33 mouse cellular contexts compared by ENCODE assay signal in the genomic region with DNA sequence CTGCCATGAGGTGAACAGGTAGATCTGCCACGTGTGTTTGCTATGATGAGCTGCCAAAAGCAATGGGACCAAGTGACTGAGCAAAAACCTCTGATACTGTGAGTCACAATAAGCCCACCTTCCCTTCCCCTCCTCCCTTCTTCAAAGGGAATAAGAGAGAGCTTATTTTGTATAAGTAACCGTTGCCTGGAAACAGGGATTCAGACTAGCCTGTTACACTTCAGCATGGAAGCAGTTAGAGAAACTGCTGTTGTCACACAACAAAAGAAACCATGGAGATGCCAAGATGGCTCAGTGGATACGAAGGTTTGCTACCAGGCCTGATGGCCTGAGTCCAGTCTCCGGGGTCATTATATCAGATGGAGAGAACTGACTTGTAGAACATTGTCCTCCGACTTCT. TPM values are rescaled to one million over a fixed set of nuclear protein-coding genes. Genes with fewer than 3 reads are reported as not detected.
DNase-seq lines count a peak whose midpoint lies in the region; ATAC-seq and TF ChIP-seq lines count a peak whose summit lies in the region.
"Had no signal": no experiment of that assay in that cellular context is flagged by ENCODE, and none has a peak within 500 bp of the region (broad histone marks: within the 10 kb centered on the region; RNA-seq: fewer than 3 reads in every experiment).

No protein-coding gene starts in this region.

- H3K36me3 ChIP-seq in hindbrain, postnatal 0 days (ENCODE audit: insufficient read depth, low read length): no peaks in the 10 kb centered on the region
- no peaks in the 10 kb centered on the region for H3K36me3 ChIP-seq in hindbrain, embryonic 11.5 days (ENCODE audit: control insufficient read depth, insufficient read depth, low read length)
- H3K36me3 ChIP-seq in midbrain, postnatal 0 days (ENCODE audit: insufficient read depth, low read length): no peaks in the 10 kb centered on the region
- H3K36me3 ChIP-seq in midbrain, embryonic 16.5 days (ENCODE audit: control insufficient read depth, insufficient read depth, low read length): no peaks in the 10 kb centered on the region
- H3K36me3 ChIP-seq in intestine, embryonic 15.5 days: no peaks in the 10 kb centered on the region
- H3K36me3 ChIP-seq: hindbrain, embryonic 13.5 days had no signal

- H3K4me3 ChIP-seq in hindbrain, postnatal 0 days (ENCODE audit: low read length): no peak overlapping the region
- no peak overlapping the region for H3K4me3 ChIP-seq in hindbrain, embryonic 11.5 days (ENCODE audit: low read depth, low read length)
- H3K4me3 ChIP-seq in midbrain, postnatal 0 days (ENCODE audit: low read depth, low read length): no peak overlapping the region
- no peak overlapping the region for H3K4me3 ChIP-seq in midbrain, embryonic 16.5 days (ENCODE audit: low read depth, low read length)
- no peak overlapping the region for H3K4me3 ChIP-seq in intestine, embryonic 15.5 days (replicated peaks)
- H3K4me3 ChIP-seq: gastrocnemius, adult 2 months; hindbrain, embryonic 13.5 days had no signal

- WGBS in hindbrain, postnatal 0 days: 33% methylated on average over 5 of the region's 5 CpGs
- 73% methylated on average over 5 of the region's 5 CpGs for WGBS in hindbrain, embryonic 11.5 days
- 45% methylated on average over 5 of the region's 5 CpGs for WGBS in midbrain, postnatal 0 days
- WGBS in midbrain, embryonic 16.5 days: 50% methylated on average over 5 of the region's 5 CpGs
- WGBS in intestine, embryonic 15.5 days: 84% methylated on average over 5 of the region's 5 CpGs

- no peak overlapping the region for H3K4me2 ChIP-seq in hindbrain, postnatal 0 days (ENCODE audit: low read depth, low read length)
- H3K4me2 ChIP-seq in hindbrain, embryonic 11.5 days (replicated peaks; ENCODE audit: low read depth, low read length): no peak overlapping the region
- H3K4me2 ChIP-seq in midbrain, postnatal 0 days (ENCODE audit: low read depth, low read length, poor library complexity, severe bottlenecking): no peak overlapping the region
- H3K4me2 ChIP-seq in midbrain, embryonic 16.5 days (ENCODE audit: low read length): no peak overlapping the region
- no peak overlapping the region for H3K4me2 ChIP-seq in intestine, embryonic 15.5 days (replicated peaks)
- H3K4me2 ChIP-seq: heart, embryonic 11.5 days; hindbrain, embryonic 13.5 days had no signal

- no peak overlapping the region for H3K27ac ChIP-seq in hindbrain, postnatal 0 days
- no peak overlapping the region for H3K27ac ChIP-seq in hindbrain, embryonic 11.5 days (ENCODE audit: low read depth, low read length)
- H3K27ac ChIP-seq in midbrain, postnatal 0 days (ENCODE audit: low read depth, low read length): no peak overlapping the region
- no peak overlapping the region for H3K27ac ChIP-seq in midbrain, embryonic 16.5 days (ENCODE audit: low read length)
- H3K27ac ChIP-seq in intestine, embryonic 15.5 days: no peak overlapping the region
- H3K27ac ChIP-seq: gastrocnemius, adult 2 months; hindbrain, embryonic 13.5 days had no signal

- H3K9ac ChIP-seq in hindbrain, postnatal 0 days (replicated peaks; ENCODE audit: low read length): no peak overlapping the region
- no peak overlapping the region for H3K9ac ChIP-seq in hindbrain, embryonic 11.5 days (ENCODE audit: low read depth, low read length)
- H3K9ac ChIP-seq in midbrain, postnatal 0 days (replicated peaks; ENCODE audit: low read length, poor library complexity, severe bottlenecking): no peak overlapping the region
- no peak overlapping the region for H3K9ac ChIP-seq in midbrain, embryonic 16.5 days (ENCODE audit: low read depth, low read length)
- H3K9ac ChIP-seq in intestine, embryonic 15.5 days: no peak overlapping the region
- H3K9ac ChIP-seq: hindbrain, embryonic 13.5 days had no signal

- no peak for TF ChIP-seq CTCF in hindbrain, postnatal 0 days (IDR thresholded peaks at IDR 0.05; ENCODE audit: low read depth)
- no peak for TF ChIP-seq CTCF in midbrain, postnatal 0 days (IDR thresholded peaks at IDR 0.05)
- no peak for TF ChIP-seq CTCF in brain, embryonic 14.5 days (IDR thresholded peaks at IDR 0.05; ENCODE audit: borderline replicate concordance, extremely low read depth, insufficient read depth, insufficient read length)

- DNase-seq in hindbrain, postnatal 0 days (ENCODE audit: low spot score): peak; percentile 34
- no peak for DNase-seq in hindbrain, embryonic 11.5 days (ENCODE audit: low spot score)
- peak; percentile 56 for DNase-seq in midbrain, postnatal 0 days (ENCODE audit: low spot score)
- peak; percentile 49 for DNase-seq in brain, embryonic 14.5 days (ENCODE audit: low read depth)
- DNase-seq: adrenal gland, adult 2 months; adrenal gland, postnatal 14 days; cerebellum, adult 18-20 months; cerebellum, adult 9-10 months; cerebellum, postnatal 14 days; gastrocnemius, adult 2 months; gastrocnemius, postnatal 14 days; heart, adult 11 months had no signal

- H3K9me3 ChIP-seq in hindbrain, postnatal 0 days (ENCODE audit: low read length): no peaks in the 10 kb centered on the region
- H3K9me3 ChIP-seq in hindbrain, embryonic 11.5 days (ENCODE audit: control insufficient read depth, low read length): no peaks in the 10 kb centered on the region
- H3K9me3 ChIP-seq in midbrain, postnatal 0 days (ENCODE audit: low read length): no peaks in the 10 kb centered on the region
- no peaks in the 10 kb centered on the region for H3K9me3 ChIP-seq in midbrain, embryonic 16.5 days (replicated peaks; ENCODE audit: control insufficient read depth, low read length, poor library complexity, severe bottlenecking)
- H3K9me3 ChIP-seq in intestine, embryonic 15.5 days: no peaks in the 10 kb centered on the region
- H3K9me3 ChIP-seq: hindbrain, embryonic 13.5 days had no signal

- no peak for ATAC-seq in hindbrain, postnatal 0 days
- no peak for ATAC-seq in hindbrain, embryonic 11.5 days (ENCODE audit: low FRiP score)
- no peak for ATAC-seq in midbrain, postnatal 0 days (ENCODE audit: low FRiP score)
- ATAC-seq in midbrain, embryonic 16.5 days: no peak
- ATAC-seq in intestine, embryonic 15.5 days: no peak
- ATAC-seq: CD4-positive, CD25-positive, alpha-beta regulatory T cell, adult 4 months; forebrain, embryonic 16.5 days; hindbrain, embryonic 16.5 days; inflammation-experienced regulatory T-cells, adult 6 months had no signal

- no peaks in the 10 kb centered on the region for H3K27me3 ChIP-seq in hindbrain, postnatal 0 days (ENCODE audit: insufficient read depth, low read length)
- H3K27me3 ChIP-seq in hindbrain, embryonic 11.5 days (ENCODE audit: control insufficient read depth, insufficient read depth, low read length): no peaks in the 10 kb centered on the region
- H3K27me3 ChIP-seq in midbrain, postnatal 0 days (ENCODE audit: insufficient read depth, low read length): no peaks in the 10 kb centered on the region
- H3K27me3 ChIP-seq in midbrain, embryonic 16.5 days (ENCODE audit: control insufficient read depth, insufficient read depth, low read depth, low read length): no peaks in the 10 kb centered on the region
- H3K27me3 ChIP-seq in intestine, embryonic 15.5 days (replicated peaks): no peaks in the 10 kb centered on the region
- H3K27me3 ChIP-seq: hindbrain, embryonic 13.5 days had no signal

- no peak for TF ChIP-seq POLR2A in brain, embryonic 14.5 days (IDR thresholded peaks at IDR 0.05; ENCODE audit: borderline replicate concordance, extremely low read depth, insufficient read depth, insufficient read length, poor library complexity, severe bottlenecking)

- H3K4me1 ChIP-seq in hindbrain, postnatal 0 days (ENCODE audit: insufficient read depth, low read length): no peaks in the 10 kb centered on the region
- H3K4me1 ChIP-seq in hindbrain, embryonic 11.5 days (replicated peaks; ENCODE audit: control insufficient read depth, insufficient read depth, low read length): no peaks in the 10 kb centered on the region
- no peaks in the 10 kb centered on the region for H3K4me1 ChIP-seq in midbrain, postnatal 0 days (ENCODE audit: insufficient read depth, low read length)
- H3K4me1 ChIP-seq in midbrain, embryonic 16.5 days (ENCODE audit: control insufficient read depth, insufficient read depth, low read length): no peaks in the 10 kb centered on the region
- no peaks in the 10 kb centered on the region for H3K4me1 ChIP-seq in intestine, embryonic 15.5 days (replicated peaks)
- H3K4me1 ChIP-seq: hindbrain, embryonic 13.5 days had no signal

RNA-seq across cellular contexts. Expression of a gene that starts 15.3 kb away (rescaled TPM):
- 0.10 TPM in 1 of 2 replicates, not detected in the other for total RNA-seq in hindbrain, postnatal 0 days (2014; rRNA removed)
- 0.88 and 0.98 TPM in 2 replicates for polyA plus RNA-seq in hindbrain, postnatal 0 days (2015; fragmentation: Nextera tagmentation; extraction: Ambion mirVana)
- 0.26 and 0.39 TPM in 2 replicates for polyA plus RNA-seq in hindbrain, embryonic 11.5 days (2014; fragmentation: Nextera tagmentation; extraction: Ambion mirVana)
- 0.61 and 0.77 TPM in 2 replicates for total RNA-seq in midbrain, postnatal 0 days (2014; rRNA removed)
- polyA plus RNA-seq in midbrain, postnatal 0 days (2015; fragmentation: Nextera tagmentation; extraction: Ambion mirVana): 1.2 and 1.3 TPM in 2 replicates
- 0.76 and 1.4 TPM in 2 replicates for polyA plus RNA-seq in midbrain, embryonic 16.5 days (2015; fragmentation: Nextera tagmentation; extraction: Ambion mirVana)
- 0.20 and 0.38 TPM in 2 replicates for polyA plus RNA-seq in brain, embryonic 14.5 days (2012; rRNA removed)
- polyA plus RNA-seq in intestine, embryonic 15.5 days (2015; fragmentation: Nextera tagmentation; extraction: Ambion mirVana): not detected in 2 replicates
- total RNA-seq: adrenal gland, adult 2 months; adrenal gland, postnatal 14 days; adrenal gland, postnatal 4 days; gastrocnemius, adult 2 months; gastrocnemius, postnatal 14 days; gastrocnemius, postnatal 4 days; heart, adult 8-10 months; heart, postnatal 25 days; hematopoietic stem cell, adult 5-6 weeks; MEL had no signal
- polyA plus RNA-seq: adrenal gland, adult 2 months; C2C12; CD4-positive, CD25-positive, alpha-beta regulatory T cell, adult 4 months; embryonic facial prominence, embryonic 11.5 days; forebrain, embryonic 11.5 days; heart, embryonic 11.5 days; heart, embryonic 14.5 days; heart, postnatal 0 days; inflammation-experienced regulatory T-cells, adult 6 months had no signal

RNA-seq across cellular contexts. Expression of a gene that starts 15.5 kb away (rescaled TPM):
- total RNA-seq in hindbrain, postnatal 0 days (2014; rRNA removed): not detected in 2 replicates
- not detected in 2 replicates for polyA plus RNA-seq in hindbrain, postnatal 0 days (2015; fragmentation: Nextera tagmentation; extraction: Ambion mirVana)
- not detected in 2 replicates for polyA plus RNA-seq in hindbrain, embryonic 11.5 days (2014; fragmentation: Nextera tagmentation; extraction: Ambion mirVana)
- total RNA-seq in midbrain, postnatal 0 days (2014; rRNA removed): not detected in 2 replicates
- polyA plus RNA-seq in midbrain, postnatal 0 days (2015; fragmentation: Nextera tagmentation; extraction: Ambion mirVana): not detected in 2 replicates
- polyA plus RNA-seq in midbrain, embryonic 16.5 days (2015; fragmentation: Nextera tagmentation; extraction: Ambion mirVana): not detected in 2 replicates
- polyA plus RNA-seq in brain, embryonic 14.5 days (2012; rRNA removed): not detected in 2 replicates
- not detected in 2 replicates for polyA plus RNA-seq in intestine, embryonic 15.5 days (2015; fragmentation: Nextera tagmentation; extraction: Ambion mirVana)
- total RNA-seq: adrenal gland, adult 2 months; adrenal gland, postnatal 14 days; adrenal gland, postnatal 4 days; gastrocnemius, adult 2 months; gastrocnemius, postnatal 14 days; gastrocnemius, postnatal 4 days; heart, adult 8-10 months; heart, postnatal 25 days; hematopoietic stem cell, adult 5-6 weeks; MEL had no signal
- polyA plus RNA-seq: adrenal gland, adult 2 months; C2C12; CD4-positive, CD25-positive, alpha-beta regulatory T cell, adult 4 months; embryonic facial prominence, embryonic 11.5 days; embryonic facial prominence, embryonic 14.5 days; forebrain, embryonic 11.5 days; forebrain, embryonic 16.5 days; frontal cortex, adult 2 months; heart, embryonic 11.5 days; heart, embryonic 14.5 days; heart, postnatal 0 days; hindbrain, embryonic 13.5 days; hindbrain, embryonic 16.5 days; inflammation-experienced regulatory T-cells, adult 6 months had no signal

RNA-seq across cellular contexts. Expression of a gene that starts 36.4 kb away (rescaled TPM):
- 2.5 and 4.5 TPM in 2 replicates for total RNA-seq in hindbrain, postnatal 0 days (2014; rRNA removed)
- 0.87 and 1.4 TPM in 2 replicates for polyA plus RNA-seq in hindbrain, postnatal 0 days (2015; fragmentation: Nextera tagmentation; extraction: Ambion mirVana)
- 1.1 and 1.5 TPM in 2 replicates for polyA plus RNA-seq in hindbrain, embryonic 11.5 days (2014; fragmentation: Nextera tagmentation; extraction: Ambion mirVana)
- total RNA-seq in midbrain, postnatal 0 days (2014; rRNA removed): 3.9 and 5.3 TPM in 2 replicates
- 1.3 and 1.4 TPM in 2 replicates for polyA plus RNA-seq in midbrain, postnatal 0 days (2015; fragmentation: Nextera tagmentation; extraction: Ambion mirVana)
- 0.58 and 1.4 TPM in 2 replicates for polyA plus RNA-seq in midbrain, embryonic 16.5 days (2015; fragmentation: Nextera tagmentation; extraction: Ambion mirVana)
- polyA plus RNA-seq in brain, embryonic 14.5 days (2012; rRNA removed): 2.5 and 4.3 TPM in 2 replicates
- polyA plus RNA-seq in intestine, embryonic 15.5 days (2015; fragmentation: Nextera tagmentation; extraction: Ambion mirVana): 0.38 and 0.40 TPM in 2 replicates
- total RNA-seq: gastrocnemius, adult 2 months; gastrocnemius, postnatal 14 days; gastrocnemius, postnatal 4 days; heart, adult 8-10 months; heart, postnatal 25 days; hematopoietic stem cell, adult 5-6 weeks had no signal
- polyA plus RNA-seq: heart, embryonic 11.5 days; heart, postnatal 0 days had no signal

RNA-seq across cellular contexts. Expression of a gene that starts 50.2 kb away (rescaled TPM):
- 61.3 and 76.7 TPM in 2 replicates for total RNA-seq in hindbrain, postnatal 0 days (2014; rRNA removed)
- polyA plus RNA-seq in hindbrain, postnatal 0 days (2015; fragmentation: Nextera tagmentation; extraction: Ambion mirVana): 89.4 and 99.6 TPM in 2 replicates
- 145 and 146 TPM in 2 replicates for polyA plus RNA-seq in hindbrain, embryonic 11.5 days (2014; fragmentation: Nextera tagmentation; extraction: Ambion mirVana)
- 77.6 and 81.1 TPM in 2 replicates for total RNA-seq in midbrain, postnatal 0 days (2014; rRNA removed)
- 87.2 and 89.5 TPM in 2 replicates for polyA plus RNA-seq in midbrain, postnatal 0 days (2015; fragmentation: Nextera tagmentation; extraction: Ambion mirVana)
- 109 and 111 TPM in 2 replicates for polyA plus RNA-seq in midbrain, embryonic 16.5 days (2015; fragmentation: Nextera tagmentation; extraction: Ambion mirVana)
- polyA plus RNA-seq in brain, embryonic 14.5 days (2012; rRNA removed): 97.2 and 121 TPM in 2 replicates
- 98.0 and 99.7 TPM in 2 replicates for polyA plus RNA-seq in intestine, embryonic 15.5 days (2015; fragmentation: Nextera tagmentation; extraction: Ambion mirVana)

RNA-seq across cellular contexts. Expression of a gene that starts 51.5 kb away (rescaled TPM):
- total RNA-seq in hindbrain, postnatal 0 days (2014; rRNA removed): 0.14 and 0.52 TPM in 2 replicates
- 0.39 and 0.68 TPM in 2 replicates for polyA plus RNA-seq in hindbrain, postnatal 0 days (2015; fragmentation: Nextera tagmentation; extraction: Ambion mirVana)
- polyA plus RNA-seq in hindbrain, embryonic 11.5 days (2014; fragmentation: Nextera tagmentation; extraction: Ambion mirVana): 0.56 and 0.66 TPM in 2 replicates
- 0.93 and 2.1 TPM in 2 replicates for total RNA-seq in midbrain, postnatal 0 days (2014; rRNA removed)
- 0.18 and 0.43 TPM in 2 replicates for polyA plus RNA-seq in midbrain, postnatal 0 days (2015; fragmentation: Nextera tagmentation; extraction: Ambion mirVana)
- polyA plus RNA-seq in midbrain, embryonic 16.5 days (2015; fragmentation: Nextera tagmentation; extraction: Ambion mirVana): 0.73 and 0.92 TPM in 2 replicates
- polyA plus RNA-seq in brain, embryonic 14.5 days (2012; rRNA removed): 10.2 and 10.3 TPM in 2 replicates
- 10.6 and 11.2 TPM in 2 replicates for polyA plus RNA-seq in intestine, embryonic 15.5 days (2015; fragmentation: Nextera tagmentation; extraction: Ambion mirVana)
- total RNA-seq: heart, postnatal 25 days; hematopoietic stem cell, adult 5-6 weeks had no signal
- polyA plus RNA-seq: C2C12; CD4-positive, CD25-positive, alpha-beta regulatory T cell, adult 4 months; heart, postnatal 0 days had no signal
